Mouse (Mus musculus) intestine, embryonic 15.5 days (tissue): ENCODE measurements around the gene Cntnap1. TPM values are rescaled to one million over a fixed set of nuclear protein-coding genes. Genes with fewer than 3 reads are reported as not detected.

Source experiments
- ATAC-seq: fragments of 200-750 bp; cut with Nextera tagmentation; 2 replicates; pipeline ENCODE4 v1.8.0; 2017; ENCODE audit warnings: moderate TSS enrichment, moderate library complexity
- H3K27ac ChIP-seq: fragments of 300-500 bp; sonication (generic); 2 replicates; pipeline ENCODE4 v1.5.1; 2015; ENCODE audit warnings: mild to moderate bottlenecking, inconsistent platforms
- H3K27me3 ChIP-seq: fragments of 300-500 bp; sonication (generic); replicated peaks from 2 replicates; pipeline ENCODE4 v1.6.1; 2015; ENCODE audit warnings: inconsistent platforms
- H3K36me3 ChIP-seq: fragments of 300-500 bp; sonication (generic); 2 replicates; pipeline ENCODE4 v1.6.1; 2015; ENCODE audit warnings: inconsistent platforms
- H3K4me1 ChIP-seq: fragments of 300-500 bp; sonication (generic); replicated peaks from 2 replicates; pipeline ENCODE4 v1.6.1; 2015; ENCODE audit warnings: inconsistent platforms
- H3K4me2 ChIP-seq: fragments of 300-500 bp; sonication (generic); replicated peaks from 2 replicates; pipeline ENCODE4 v1.6.1; 2015; ENCODE audit warnings: mild to moderate bottlenecking, inconsistent platforms
- H3K4me3 ChIP-seq: fragments of 300-500 bp; sonication (generic); replicated peaks from 2 replicates; pipeline ENCODE4 v1.5.1; 2015; ENCODE audit warnings: inconsistent platforms
- H3K9ac ChIP-seq: fragments of 300-500 bp; sonication (generic); 2 replicates; pipeline ENCODE4 v1.6.1; 2015; ENCODE audit warnings: inconsistent platforms
- H3K9me3 ChIP-seq: fragments of 300-500 bp; sonication (generic); 2 replicates; pipeline ENCODE4 v1.6.1; 2016; ENCODE audit warnings: inconsistent platforms
- WGBS: fragments of 180-500 bp; shearing (Covaris S2); methylation state at CpG from one replicate; pipeline ENCODE4 v1.1.7; 2015; 5-methylcytosine and 5-hydroxymethylcytosine counted together
- polyA plus RNA-seq: library from polyadenylated mRNA; unstranded; fragments of >200 nt; fragmentation: Nextera tagmentation; extraction: Ambion mirVana; gene quantifications from 2 replicates; pipeline ENCODE4 v1.2.1, GENCODE M21; 2015

Gene Cntnap1
- polyA plus RNA-seq, 1 experiment from 2014 or later = 0.82 TPM

GRCm38 (mm10) chr11:101138536-101139181, 31.7 kb upstream of the Cntnap1 start:
- H3K9me3 ChIP-seq = no peaks in the 10 kb centered on the region
- peaks cover 6% of the 10 kb centered on the region; the same call in 1 of the 2 replicates for H3K27me3 ChIP-seq
- H3K9ac ChIP-seq = no peak overlapping the region
- peaks cover 20% of the 10 kb centered on the region for H3K4me1 ChIP-seq
- H3K4me2 ChIP-seq = peak overlapping the region; percentile 46
- H3K4me3 ChIP-seq = no peak overlapping the region
- 0 out of 2 replicates have a peak overlapping the region, but pooled peaks have one; percentile 18 for H3K27ac ChIP-seq
- WGBS = 19% methylated on average over 15 of the region's 15 CpGs
- no peaks in the 10 kb centered on the region for H3K36me3 ChIP-seq
- peak; percentile 66 for ATAC-seq

GRCm38 (mm10) chr11:101140164-101140819, 30.0 kb upstream of the Cntnap1 start:
- Histone ChIP-seq H3K36me3 (no peaks in the 10 kb centered on the region), H3K27ac (no peak overlapping the region), H3K9me3 (no peaks in the 10 kb centered on the region), H3K4me2 (peak overlapping the region; percentile 64), H3K4me3 (peak overlapping the region; percentile 22), H3K27me3 (peaks cover 6% of the 10 kb centered on the region; the same call in 1 of the 2 replicates), H3K4me1 (peaks cover 23% of the 10 kb centered on the region), H3K9ac (peak overlapping the region; percentile 39)
- no peak for ATAC-seq
- 35% methylated on average over 27 of the region's 27 CpGs for WGBS

GRCm38 (mm10) chr11:101141088-101141487, 29.2 kb upstream of the Cntnap1 start:
- Histone ChIP-seq H3K4me2 (no peak overlapping the region), H3K36me3 (no peaks in the 10 kb centered on the region), H3K27ac (no peak overlapping the region), H3K27me3 (peaks cover 6% of the 10 kb centered on the region; the same call in 1 of the 2 replicates), H3K9ac (no peak overlapping the region), H3K9me3 (no peaks in the 10 kb centered on the region), H3K4me3 (no peak overlapping the region), H3K4me1 (peaks cover 23% of the 10 kb centered on the region)
- WGBS = 75% methylated on average over 8 of the region's 8 CpGs
- ATAC-seq = no peak

GRCm38 (mm10) chr11:101142215-101142967, 27.9 kb upstream of the Cntnap1 start:
- Histone ChIP-seq H3K4me2 (no peak overlapping the region), H3K4me3 (no peak overlapping the region), H3K36me3 (no peaks in the 10 kb centered on the region), H3K9ac (no peak overlapping the region), H3K4me1 (peaks cover 23% of the 10 kb centered on the region), H3K27ac (no peak overlapping the region), H3K27me3 (peaks cover 6% of the 10 kb centered on the region; the same call in 1 of the 2 replicates), H3K9me3 (no peaks in the 10 kb centered on the region)
- no peak for ATAC-seq
- 86% methylated on average over 10 of the region's 10 CpGs for WGBS

GRCm38 (mm10) chr11:101143338-101144225, 26.7 kb upstream of the Cntnap1 start:
- peaks cover 20% of the 10 kb centered on the region for H3K4me1 ChIP-seq
- ATAC-seq = 0 out of 2 replicates have a peak, but pooled peaks have one; percentile 29
- no peak overlapping the region; the same call in 1 of the 2 replicates for H3K9ac ChIP-seq
- H3K36me3 ChIP-seq = no peaks in the 10 kb centered on the region
- peak overlapping the region; percentile 64 for H3K4me2 ChIP-seq
- H3K27me3 ChIP-seq = peaks cover 6% of the 10 kb centered on the region; the same call in 1 of the 2 replicates
- WGBS = 25% methylated on average over 19 of the region's 19 CpGs
- H3K4me3 ChIP-seq = peak overlapping the region; percentile 14
- H3K9me3 ChIP-seq = no peaks in the 10 kb centered on the region
- no peak overlapping the region for H3K27ac ChIP-seq

- no peaks in the 10 kb centered on the region for H3K9me3 ChIP-seq
- no peak overlapping the region for H3K4me3 ChIP-seq
- H3K27me3 ChIP-seq = no peaks in the 10 kb centered on the region
- peaks cover 22% of the 10 kb centered on the region for H3K4me1 ChIP-seq
- no peak overlapping the region for H3K27ac ChIP-seq
- H3K36me3 ChIP-seq = no peaks in the 10 kb centered on the region
- 38% methylated on average over 10 of the region's 10 CpGs for WGBS
- no peak overlapping the region for H3K9ac ChIP-seq
- ATAC-seq = no peak
- H3K4me2 ChIP-seq = no peak overlapping the region
Observed at GRCm38 (mm10) chr11:101146377-101146776, 23.9 kb upstream of the Cntnap1 start.

- H3K27me3 ChIP-seq = no peaks in the 10 kb centered on the region
- H3K9me3 ChIP-seq = no peaks in the 10 kb centered on the region
- peaks cover 18% of the 10 kb centered on the region for H3K4me1 ChIP-seq
- peak overlapping the region; percentile 33 for H3K4me2 ChIP-seq
- H3K27ac ChIP-seq = peak overlapping the region; percentile 87
- no peaks in the 10 kb centered on the region for H3K36me3 ChIP-seq
- no peak overlapping the region for H3K4me3 ChIP-seq
- no peak for ATAC-seq
- no peak overlapping the region for H3K9ac ChIP-seq
- WGBS = 54% methylated on average over 10 of the region's 10 CpGs
Observed at GRCm38 (mm10) chr11:101148751-101149150, 21.6 kb upstream of the Cntnap1 start.

GRCm38 (mm10) chr11:101149178-101150105, 20.9 kb upstream of the Cntnap1 start:
- no peak overlapping the region for H3K4me3 ChIP-seq
- WGBS = 22% methylated on average over 9 of the region's 9 CpGs
- no peaks in the 10 kb centered on the region for H3K36me3 ChIP-seq
- no peaks in the 10 kb centered on the region for H3K27me3 ChIP-seq
- H3K9ac ChIP-seq = no peak overlapping the region; the same call in 1 of the 2 replicates
- peak; percentile 64; the same call in 1 of the 2 replicates for ATAC-seq
- peak overlapping the region; percentile 87 for H3K27ac ChIP-seq
- no peaks in the 10 kb centered on the region for H3K9me3 ChIP-seq
- H3K4me2 ChIP-seq = peak overlapping the region; percentile 33
- peaks cover 15% of the 10 kb centered on the region for H3K4me1 ChIP-seq

- WGBS = 55% methylated on average over 2 of the region's 2 CpGs
- no peak for ATAC-seq
- Histone ChIP-seq H3K9ac (no peak overlapping the region), H3K27me3 (no peaks in the 10 kb centered on the region), H3K9me3 (no peaks in the 10 kb centered on the region), H3K4me1 (peaks cover 23% of the 10 kb centered on the region), H3K36me3 (no peaks in the 10 kb centered on the region), H3K4me2 (no peak overlapping the region), H3K27ac (no peak overlapping the region), H3K4me3 (no peak overlapping the region)
Observed at GRCm38 (mm10) chr11:101151063-101151462, 19.3 kb upstream of the Cntnap1 start.

- no peak overlapping the region for H3K4me2 ChIP-seq
- peak; percentile 39; the same call in 1 of the 2 replicates for ATAC-seq
- no peak overlapping the region for H3K4me3 ChIP-seq
- no peak overlapping the region for H3K9ac ChIP-seq
- H3K4me1 ChIP-seq = peaks cover 25% of the 10 kb centered on the region
- no peaks in the 10 kb centered on the region for H3K36me3 ChIP-seq
- no peaks in the 10 kb centered on the region for H3K9me3 ChIP-seq
- H3K27me3 ChIP-seq = no peaks in the 10 kb centered on the region
- WGBS = 56% methylated on average over 1 of the region's 1 CpGs
- H3K27ac ChIP-seq = no peak overlapping the region
Observed at GRCm38 (mm10) chr11:101152825-101153224, 17.5 kb upstream of the Cntnap1 start.

- H3K27me3 ChIP-seq = no peaks in the 10 kb centered on the region
- H3K36me3 ChIP-seq = no peaks in the 10 kb centered on the region
- no peak overlapping the region for H3K4me3 ChIP-seq
- H3K4me2 ChIP-seq = no peak overlapping the region
- H3K9me3 ChIP-seq = no peaks in the 10 kb centered on the region
- no peak overlapping the region for H3K9ac ChIP-seq
- H3K4me1 ChIP-seq = peaks cover 14% of the 10 kb centered on the region
- no peak overlapping the region for H3K27ac ChIP-seq
- ATAC-seq = no peak
Observed at GRCm38 (mm10) chr11:101154648-101155047, 15.7 kb upstream of the Cntnap1 start.
